Mouse (Mus musculus): ENCODE data around the gene Rsph1. TPM values are rescaled to one million over a fixed set of nuclear protein-coding genes. Genes with fewer than 3 reads are reported as not detected.
A peak's percentile ranks its signal among the peaks of the same experiment; 100 is the strongest.

Gene Rsph1
- polyA plus RNA-seq, 1 experiment from 2014 or later: 8.6 TPM

DNA sequence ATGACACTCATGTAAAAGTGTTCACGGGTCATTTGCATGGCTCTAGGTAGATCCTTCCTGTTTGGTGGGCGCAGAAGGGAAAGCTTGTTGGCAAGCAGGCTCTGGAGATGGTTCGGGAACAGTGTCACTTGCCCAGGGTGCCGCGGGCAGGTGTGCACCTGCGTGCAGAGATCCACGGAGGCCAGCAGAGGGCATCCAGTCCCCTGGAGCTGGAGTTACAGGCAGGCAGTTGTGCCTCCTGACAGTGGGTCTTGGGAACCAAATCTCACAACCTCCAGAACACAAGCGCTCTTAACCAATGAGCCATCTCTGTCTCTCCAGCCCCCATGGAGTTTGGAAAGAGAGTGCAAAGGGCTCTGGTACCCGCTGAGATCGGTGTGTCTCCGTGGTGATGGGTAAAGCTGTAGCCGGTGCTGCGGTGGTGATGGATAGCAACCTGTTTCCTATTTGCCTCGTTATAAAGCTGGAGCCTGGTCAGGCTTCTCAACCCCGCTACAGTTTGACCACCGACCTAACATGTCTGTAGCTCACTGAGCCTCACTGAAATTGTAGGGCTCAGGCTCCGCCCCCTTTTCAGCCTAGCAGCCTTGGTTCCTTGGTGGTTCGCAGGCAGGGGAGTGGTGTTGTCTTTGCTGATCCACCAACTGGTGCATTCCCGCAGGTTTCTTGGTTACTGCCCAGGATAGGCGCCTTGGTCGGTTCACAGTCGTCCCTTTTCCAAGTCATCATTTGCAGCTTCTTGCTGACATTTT is 40.5 kb upstream of the Rsph1 start:
- no peak overlapping the region for H3K27ac ChIP-seq (ENCODE audit: low read length)
- H3K9ac ChIP-seq (ENCODE audit: low read depth, low read length): no peak overlapping the region
- H3K36me3 ChIP-seq (ENCODE audit: control insufficient read depth, insufficient read depth, low read length): peaks cover 4% of the 10 kb centered on the region; the same call in 1 of the 2 replicates
- H3K4me3 ChIP-seq (ENCODE audit: low read depth, low read length): no peak overlapping the region
- WGBS: 46% methylated on average over 22 of the region's 22 CpGs
- H3K4me2 ChIP-seq (ENCODE audit: low read length): no peak overlapping the region
- H3K4me1 ChIP-seq (ENCODE audit: control insufficient read depth, insufficient read depth, low read length): no peaks in the 10 kb centered on the region
- no peak for ATAC-seq
- H3K9me3 ChIP-seq (replicated peaks; ENCODE audit: control insufficient read depth, low read length, poor library complexity, severe bottlenecking): no peaks in the 10 kb centered on the region
- no peaks in the 10 kb centered on the region for H3K27me3 ChIP-seq (ENCODE audit: control insufficient read depth, insufficient read depth, low read depth, low read length)

- Histone ChIP-seq H3K27ac (ENCODE audit: low read length) (no peak overlapping the region), H3K4me1 (ENCODE audit: control insufficient read depth, insufficient read depth, low read length) (no peaks in the 10 kb centered on the region), H3K9me3 (replicated peaks; ENCODE audit: control insufficient read depth, low read length, poor library complexity, severe bottlenecking) (no peaks in the 10 kb centered on the region), H3K36me3 (ENCODE audit: control insufficient read depth, insufficient read depth, low read length) (peaks cover 4% of the 10 kb centered on the region; the same call in 1 of the 2 replicates), H3K9ac (ENCODE audit: low read depth, low read length) (no peak overlapping the region), H3K4me2 (ENCODE audit: low read length) (no peak overlapping the region), H3K4me3 (ENCODE audit: low read depth, low read length) (no peak overlapping the region), H3K27me3 (ENCODE audit: control insufficient read depth, insufficient read depth, low read depth, low read length) (no peaks in the 10 kb centered on the region)
- ATAC-seq: no peak
- 93% methylated on average over 3 of the region's 3 CpGs for WGBS
Measured at GRCm38 (mm10) chr17:31316998-31317397, 39.8 kb upstream of the Rsph1 start.

DNA sequence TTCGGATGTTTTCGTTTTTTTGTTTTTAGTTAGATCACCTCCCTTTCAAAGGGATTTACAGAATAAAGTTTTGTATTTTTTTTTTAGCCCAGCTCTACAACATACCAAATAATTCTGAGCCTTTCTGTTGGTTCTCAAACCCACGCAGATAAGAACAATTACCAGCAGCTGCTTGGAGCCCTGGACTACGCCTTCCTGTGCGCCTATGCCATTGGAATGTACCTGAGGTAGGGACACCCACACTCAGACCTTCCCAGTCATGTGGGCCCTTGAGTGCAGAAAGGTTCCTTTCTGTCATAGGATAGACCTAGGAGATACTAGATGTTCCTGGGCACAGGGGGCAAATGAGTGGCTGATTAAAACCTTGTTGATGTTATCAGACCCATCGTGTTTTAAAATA is 38.8 kb upstream of the Rsph1 start:
- WGBS: 78% methylated on average over 6 of the region's 6 CpGs
- ATAC-seq: no peak

DNA sequence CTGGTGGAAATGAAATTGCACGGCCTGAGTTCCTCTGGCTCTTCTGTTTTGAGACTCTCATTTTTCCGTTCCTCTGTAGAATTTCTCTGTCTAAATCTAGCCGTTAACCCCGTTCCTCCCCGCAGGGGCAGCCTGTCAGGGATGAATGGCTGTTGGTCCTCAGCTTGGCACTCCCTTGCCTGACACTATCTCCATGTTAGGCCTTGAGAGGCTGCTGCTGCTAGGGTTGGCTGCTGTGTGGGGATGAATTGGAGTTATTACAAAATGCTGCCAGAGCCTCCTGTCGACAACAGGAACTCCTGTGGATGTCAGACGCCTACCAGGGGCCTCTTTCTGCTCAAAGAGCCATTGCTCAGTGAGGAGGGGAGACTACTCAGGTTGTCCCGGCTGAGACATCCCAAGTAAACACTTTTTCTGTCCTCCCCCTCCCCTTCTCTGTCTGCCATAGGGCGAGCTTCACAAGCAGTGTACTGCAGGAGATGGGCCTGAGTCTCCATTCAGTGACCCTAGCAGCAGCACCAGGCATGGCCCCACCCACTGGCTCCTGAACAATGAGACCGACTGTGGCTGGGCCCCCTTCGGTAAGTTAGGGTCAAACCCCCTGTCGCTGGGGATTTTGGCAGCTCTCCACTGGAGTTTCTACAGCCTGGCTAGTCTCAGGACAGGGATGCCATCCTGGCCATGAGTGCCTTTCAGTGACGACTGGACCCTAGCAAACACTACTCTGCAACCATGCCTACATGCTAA is 38.0 kb upstream of the Rsph1 start:
- Histone ChIP-seq H3K4me1 (ENCODE audit: control insufficient read depth, insufficient read depth, low read length) (no peaks in the 10 kb centered on the region), H3K9me3 (replicated peaks; ENCODE audit: control insufficient read depth, low read length, poor library complexity, severe bottlenecking) (no peaks in the 10 kb centered on the region), H3K4me2 (ENCODE audit: low read length) (no peak overlapping the region), H3K27ac (ENCODE audit: low read length) (no peak overlapping the region), H3K4me3 (ENCODE audit: low read depth, low read length) (no peak overlapping the region), H3K36me3 (ENCODE audit: control insufficient read depth, insufficient read depth, low read length) (peaks cover 4% of the 10 kb centered on the region; the same call in 1 of the 2 replicates), H3K27me3 (ENCODE audit: control insufficient read depth, insufficient read depth, low read depth, low read length) (no peaks in the 10 kb centered on the region), H3K9ac (ENCODE audit: low read depth, low read length) (no peak overlapping the region)
- 19% methylated on average over 13 of the region's 13 CpGs for WGBS
- 0 out of 2 replicates have a peak, but pooled peaks have one; percentile 32 for ATAC-seq

More for the DNA sequence above, 38.8 kb upstream of the Rsph1 start:
- Histone ChIP-seq H3K27me3 (ENCODE audit: control insufficient read depth, insufficient read depth, low read depth, low read length) (no peaks in the 10 kb centered on the region), H3K9me3 (replicated peaks; ENCODE audit: control insufficient read depth, low read length, poor library complexity, severe bottlenecking) (no peaks in the 10 kb centered on the region), H3K4me1 (ENCODE audit: control insufficient read depth, insufficient read depth, low read length) (no peaks in the 10 kb centered on the region), H3K4me2 (ENCODE audit: low read length) (no peak overlapping the region), H3K4me3 (ENCODE audit: low read depth, low read length) (no peak overlapping the region), H3K36me3 (ENCODE audit: control insufficient read depth, insufficient read depth, low read length) (peaks cover 4% of the 10 kb centered on the region; the same call in 1 of the 2 replicates), H3K9ac (ENCODE audit: low read depth, low read length) (no peak overlapping the region), H3K27ac (ENCODE audit: low read length) (no peak overlapping the region)

DNA sequence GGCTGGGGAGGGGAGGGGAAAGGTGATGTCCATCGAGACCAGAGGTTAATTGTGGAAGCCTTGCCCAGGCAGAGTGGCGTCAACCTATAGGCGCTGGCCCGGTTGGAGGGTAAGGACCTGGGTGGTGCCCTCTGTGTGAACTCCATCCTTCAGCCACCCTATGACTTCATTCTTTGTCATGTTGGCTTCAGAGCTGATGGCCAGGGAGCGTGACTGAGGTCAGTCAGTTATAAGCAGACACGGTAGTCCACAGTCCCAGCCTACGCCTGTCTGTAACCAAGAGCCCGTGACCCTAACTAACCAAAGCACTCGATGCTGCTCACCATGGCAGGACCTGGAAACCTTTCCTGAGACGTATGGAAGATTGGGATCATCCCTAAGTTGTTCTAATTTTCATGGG is 35.5 kb upstream of the Rsph1 start:
- Histone ChIP-seq H3K9ac (ENCODE audit: low read depth, low read length) (no peak overlapping the region), H3K27ac (ENCODE audit: low read length) (no peak overlapping the region), H3K4me3 (ENCODE audit: low read depth, low read length) (no peak overlapping the region), H3K36me3 (ENCODE audit: control insufficient read depth, insufficient read depth, low read length) (peaks cover 4% of the 10 kb centered on the region; the same call in 1 of the 2 replicates), H3K4me2 (ENCODE audit: low read length) (no peak overlapping the region), H3K4me1 (ENCODE audit: control insufficient read depth, insufficient read depth, low read length) (no peaks in the 10 kb centered on the region), H3K27me3 (ENCODE audit: control insufficient read depth, insufficient read depth, low read depth, low read length) (no peaks in the 10 kb centered on the region), H3K9me3 (replicated peaks; ENCODE audit: control insufficient read depth, low read length, poor library complexity, severe bottlenecking) (no peaks in the 10 kb centered on the region)
- ATAC-seq: no peak
- 79% methylated on average over 10 of the region's 10 CpGs for WGBS

DNA sequence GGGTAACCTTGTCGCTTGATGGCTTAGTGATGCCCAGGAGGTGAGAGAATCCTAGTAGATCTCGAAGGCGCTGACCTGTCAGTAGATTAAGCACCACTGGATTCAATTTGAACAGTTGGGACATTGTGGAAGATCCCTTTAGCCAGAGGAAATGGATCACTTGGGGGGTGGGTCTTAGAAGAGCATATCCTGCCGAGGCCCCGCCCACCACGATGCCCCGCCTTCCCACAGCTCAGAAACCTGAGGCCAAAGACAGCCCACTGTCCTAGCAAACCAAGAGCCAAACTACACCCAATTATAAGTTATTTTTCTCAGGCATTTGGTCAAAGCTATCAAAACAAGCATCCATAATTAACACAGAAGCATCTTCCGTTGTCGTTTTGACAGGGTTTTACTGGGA is 33.9 kb upstream of the Rsph1 start:
- H3K4me3 ChIP-seq (ENCODE audit: low read depth, low read length): no peak overlapping the region
- peaks cover 1% of the 10 kb centered on the region; the same call in 1 of the 2 replicates for H3K36me3 ChIP-seq (ENCODE audit: control insufficient read depth, insufficient read depth, low read length)
- H3K27me3 ChIP-seq (ENCODE audit: control insufficient read depth, insufficient read depth, low read depth, low read length): no peaks in the 10 kb centered on the region
- no peaks in the 10 kb centered on the region for H3K9me3 ChIP-seq (replicated peaks; ENCODE audit: control insufficient read depth, low read length, poor library complexity, severe bottlenecking)
- no peaks in the 10 kb centered on the region for H3K4me1 ChIP-seq (ENCODE audit: control insufficient read depth, insufficient read depth, low read length)
- H3K27ac ChIP-seq (ENCODE audit: low read length): no peak overlapping the region
- 85% methylated on average over 9 of the region's 9 CpGs for WGBS
- H3K4me2 ChIP-seq (ENCODE audit: low read length): no peak overlapping the region
- no peak overlapping the region for H3K9ac ChIP-seq (ENCODE audit: low read depth, low read length)
- ATAC-seq: no peak

GRCm38 (mm10) chr17:31309281-31309793 is 32.2 kb upstream of the Rsph1 start:
- Histone ChIP-seq H3K9me3 (replicated peaks; ENCODE audit: control insufficient read depth, low read length, poor library complexity, severe bottlenecking) (no peaks in the 10 kb centered on the region), H3K4me3 (ENCODE audit: low read depth, low read length) (no peak overlapping the region), H3K27me3 (ENCODE audit: control insufficient read depth, insufficient read depth, low read depth, low read length) (no peaks in the 10 kb centered on the region), H3K4me1 (ENCODE audit: control insufficient read depth, insufficient read depth, low read length) (no peaks in the 10 kb centered on the region), H3K9ac (ENCODE audit: low read depth, low read length) (no peak overlapping the region), H3K36me3 (ENCODE audit: control insufficient read depth, insufficient read depth, low read length) (no peaks in the 10 kb centered on the region), H3K27ac (ENCODE audit: low read length) (no peak overlapping the region), H3K4me2 (ENCODE audit: low read length) (no peak overlapping the region)
- WGBS: 43% methylated on average over 6 of the region's 6 CpGs
- ATAC-seq: 0 out of 2 replicates have a peak, but pooled peaks have one; percentile 28

DNA sequence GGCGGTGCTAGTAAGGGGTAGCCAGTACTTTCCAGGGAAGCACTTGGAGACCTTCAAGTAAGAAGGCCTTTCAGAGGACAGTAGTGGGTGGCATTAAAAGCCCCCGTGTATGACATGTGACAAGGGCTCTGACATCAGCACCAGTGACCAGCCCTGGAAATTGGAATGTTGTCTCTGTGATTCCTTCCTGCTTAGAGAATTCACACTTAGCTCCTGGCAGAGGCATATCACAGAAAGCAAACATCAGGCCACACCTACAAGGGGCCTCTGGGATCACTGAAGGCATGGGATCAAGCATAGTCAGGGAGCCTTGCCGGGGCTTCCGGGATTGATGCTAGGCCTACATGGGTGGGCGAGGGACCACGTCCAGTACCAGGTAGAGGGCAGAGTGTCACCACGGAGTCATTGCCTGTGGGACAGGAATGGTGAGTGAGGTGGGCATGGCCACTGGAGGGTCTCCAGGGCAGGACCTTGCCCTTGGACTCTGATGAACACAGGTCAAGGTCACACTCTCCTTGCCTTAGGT is 31.2 kb upstream of the Rsph1 start:
- H3K9ac ChIP-seq (ENCODE audit: low read depth, low read length): no peak overlapping the region
- no peak overlapping the region for H3K4me3 ChIP-seq (ENCODE audit: low read depth, low read length)
- H3K9me3 ChIP-seq (replicated peaks; ENCODE audit: control insufficient read depth, low read length, poor library complexity, severe bottlenecking): no peaks in the 10 kb centered on the region
- no peak overlapping the region for H3K27ac ChIP-seq (ENCODE audit: low read length)
- no peaks in the 10 kb centered on the region for H3K4me1 ChIP-seq (ENCODE audit: control insufficient read depth, insufficient read depth, low read length)
- H3K27me3 ChIP-seq (ENCODE audit: control insufficient read depth, insufficient read depth, low read depth, low read length): no peaks in the 10 kb centered on the region
- 98% methylated on average over 7 of the region's 7 CpGs for WGBS
- no peak overlapping the region for H3K4me2 ChIP-seq (ENCODE audit: low read length)
- no peaks in the 10 kb centered on the region for H3K36me3 ChIP-seq (ENCODE audit: control insufficient read depth, insufficient read depth, low read length)
- no peak for ATAC-seq

DNA sequence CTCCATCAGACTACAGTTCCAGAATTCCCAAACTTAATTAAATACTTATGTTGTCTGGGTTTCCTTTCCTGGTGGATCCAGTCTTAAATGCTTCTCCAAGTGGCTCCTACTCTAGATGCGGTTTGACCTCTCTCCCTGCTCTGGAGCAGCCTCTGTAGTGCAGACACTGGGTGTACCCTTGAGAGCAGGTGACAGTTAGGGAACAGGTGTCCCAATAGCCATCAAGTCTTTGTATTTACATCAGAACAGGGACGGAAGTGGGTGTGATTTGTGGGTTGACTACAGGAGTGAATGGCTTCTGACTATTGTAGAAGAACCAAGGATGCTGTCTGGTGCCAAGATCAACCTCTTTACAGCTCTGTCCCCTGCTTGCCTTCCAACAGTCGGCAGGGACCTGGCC is 30.6 kb upstream of the Rsph1 start:
- Histone ChIP-seq H3K4me1 (ENCODE audit: control insufficient read depth, insufficient read depth, low read length) (no peaks in the 10 kb centered on the region), H3K4me2 (ENCODE audit: low read length) (no peak overlapping the region), H3K9ac (ENCODE audit: low read depth, low read length) (no peak overlapping the region), H3K9me3 (replicated peaks; ENCODE audit: control insufficient read depth, low read length, poor library complexity, severe bottlenecking) (no peaks in the 10 kb centered on the region), H3K36me3 (ENCODE audit: control insufficient read depth, insufficient read depth, low read length) (no peaks in the 10 kb centered on the region), H3K27me3 (ENCODE audit: control insufficient read depth, insufficient read depth, low read depth, low read length) (no peaks in the 10 kb centered on the region), H3K4me3 (ENCODE audit: low read depth, low read length) (no peak overlapping the region), H3K27ac (ENCODE audit: low read length) (no peak overlapping the region)
- ATAC-seq: no peak
- WGBS: 86% methylated on average over 3 of the region's 3 CpGs
